Mouse (Mus musculus) erythroblast, embryonic 14.5 days (primary cell): ENCODE measurements around the gene Limk1.

Source experiments
- GATA1 ChIP-seq: IDR thresholded peaks from 2 replicates; pipeline ENCODE4 v1.6.1; 2012; ENCODE audit warnings: low read length, inconsistent platforms, mixed read lengths
- TAL1 ChIP-seq: IDR thresholded peaks from 3 replicates; pipeline ENCODE4 v1.6.1; 2012; ENCODE audit warnings: low read length, inconsistent platforms, mixed read lengths

- TF ChIP-seq GATA1 (no peak), TAL1 (no peak)
These were observed 45.7 kb upstream of the Limk1 start for GRCm38 (mm10) chr5:134734072-134734471.
